Mouse (Mus musculus) lung, embryonic 15.5 days (tissue): Measurements from ENCODE around the gene Zfp619. TPM values are rescaled to one million over a fixed set of nuclear protein-coding genes. Genes with fewer than 3 reads are reported as not detected.
"Not testable (repeated sequence)": the region's sequence is repeated elsewhere in the genome, so short reads cannot be mapped to it uniquely, and the experiment has no call there.

ENCODE experiments used
- ATAC-seq: fragments of 200-750 bp; cut with Nextera tagmentation; 2 replicates; pipeline ENCODE4 v1.8.0; 2017; ENCODE audit warnings: moderate number of reproducible peaks, borderline replicate concordance; ENCODE audit not compliant: low FRiP score, low TSS enrichment; ENCODE audit errors: extremely low read depth
- H3K27ac ChIP-seq: fragments of 300-500 bp; sonication (generic); 2 replicates; pipeline ENCODE4 v1.5.1; 2015; ENCODE audit warnings: moderate library complexity, mild to moderate bottlenecking, inconsistent platforms
- H3K27me3 ChIP-seq: fragments of 300-500 bp; sonication (generic); 2 replicates; pipeline ENCODE4 v1.6.1; 2015; ENCODE audit warnings: inconsistent platforms
- H3K36me3 ChIP-seq: fragments of 300-500 bp; sonication (generic); 2 replicates; pipeline ENCODE4 v1.6.1; 2015; ENCODE audit warnings: inconsistent platforms
- H3K4me1 ChIP-seq: fragments of 300-500 bp; sonication (generic); 2 replicates; pipeline ENCODE4 v1.6.1; 2015; ENCODE audit warnings: inconsistent platforms
- H3K4me2 ChIP-seq: fragments of 300-500 bp; sonication (generic); 2 replicates; pipeline ENCODE4 v1.6.1; 2015; ENCODE audit warnings: inconsistent platforms, mild to moderate bottlenecking, moderate library complexity
- H3K4me3 ChIP-seq: fragments of 300-500 bp; sonication (generic); 2 replicates; pipeline ENCODE4 v1.5.1; 2015; ENCODE audit warnings: mild to moderate bottlenecking, inconsistent platforms
- H3K9ac ChIP-seq: fragments of 300-500 bp; sonication (generic); 2 replicates; pipeline ENCODE4 v1.6.1; 2015; ENCODE audit warnings: inconsistent platforms
- H3K9me3 ChIP-seq: fragments of 300-500 bp; sonication (generic); 2 replicates; pipeline ENCODE4 v1.6.1; 2016; ENCODE audit warnings: inconsistent platforms
- WGBS: fragments of 180-500 bp; shearing (Covaris S2); methylation state at CpG from one replicate; pipeline ENCODE4 v1.1.7; 2015; 5-methylcytosine and 5-hydroxymethylcytosine counted together
- polyA plus RNA-seq: library from polyadenylated mRNA; unstranded; fragments of >200 nt; fragmentation: Nextera tagmentation; extraction: Ambion mirVana; gene quantifications from 2 replicates; pipeline ENCODE4 v1.2.1, GENCODE M21; 2015

Gene Zfp619
- polyA plus RNA-seq, 1 experiment from 2014 or later: 2.0 TPM

GRCm38 (mm10) chr7:39545134-39545533 lies 27.6 kb downstream of the Zfp619 start:
- Histone ChIP-seq H3K27me3 (no peaks in the 10 kb centered on the region), H3K9ac (peak overlapping the region; percentile 77), H3K4me2 (peak overlapping the region; percentile 61), H3K27ac (peak overlapping the region; percentile 98), H3K9me3 (no peaks in the 10 kb centered on the region), H3K36me3 (no peaks in the 10 kb centered on the region), H3K4me1 (0 out of 2 replicates have a peak, but pooled peaks cover 4% of the 10 kb centered on the region), H3K4me3 (peak overlapping the region; percentile 63)
- 23% methylated on average over 10 of the region's 10 CpGs for WGBS
- ATAC-seq: no peak

GRCm38 (mm10) chr7:39549336-39549735 lies 31.8 kb downstream of the Zfp619 start:
- ATAC-seq: no peak
- WGBS: 70% methylated on average over 2 of the region's 2 CpGs

GRCm38 (mm10) chr7:39551976-39552891 lies 34.7 kb downstream of the Zfp619 start:
- H3K4me1 ChIP-seq: peaks cover 14% of the 10 kb centered on the region
- WGBS: 3% methylated on average over 52 of the region's 52 CpGs
- ATAC-seq: peak; percentile 100
- H3K9ac ChIP-seq: peak overlapping the region; percentile 70
- H3K4me2 ChIP-seq: peak overlapping the region; percentile 68
- H3K4me3 ChIP-seq: peak overlapping the region; percentile 70
- H3K36me3 ChIP-seq: peaks cover 7% of the 10 kb centered on the region; the same call in 1 of the 2 replicates
- no peaks in the 10 kb centered on the region for H3K9me3 ChIP-seq
- no peaks in the 10 kb centered on the region for H3K27me3 ChIP-seq
- H3K27ac ChIP-seq: peak overlapping the region; percentile 95

More at GRCm38 (mm10) chr7:39549336-39549735, 31.8 kb downstream of the Zfp619 start:
- H3K9ac ChIP-seq: no peak overlapping the region
- H3K36me3 ChIP-seq: no peaks in the 10 kb centered on the region
- H3K27ac ChIP-seq: no peak overlapping the region
- H3K9me3 ChIP-seq: no peaks in the 10 kb centered on the region
- no peak overlapping the region for H3K4me3 ChIP-seq
- H3K27me3 ChIP-seq: no peaks in the 10 kb centered on the region
- H3K4me1 ChIP-seq: peaks cover 10% of the 10 kb centered on the region
- H3K4me2 ChIP-seq: no peak overlapping the region

- 3% methylated on average over 5 of the region's 5 CpGs for WGBS
- Histone ChIP-seq H3K27ac (peak overlapping the region; percentile 95), H3K27me3 (no peaks in the 10 kb centered on the region), H3K4me1 (peaks cover 14% of the 10 kb centered on the region), H3K36me3 (peaks cover 7% of the 10 kb centered on the region), H3K4me2 (peak overlapping the region; percentile 68), H3K9me3 (no peaks in the 10 kb centered on the region), H3K9ac (peak overlapping the region; percentile 40), H3K4me3 (peak overlapping the region; percentile 70)
- no peak for ATAC-seq
Measured at GRCm38 (mm10) chr7:39552993-39553392, 35.4 kb downstream of the Zfp619 start.

- WGBS: 81% methylated on average over 4 of the region's 4 CpGs
- Histone ChIP-seq H3K9me3 (no peaks in the 10 kb centered on the region), H3K4me2 (no peak overlapping the region), H3K4me3 (no peak overlapping the region), H3K4me1 (peaks cover 14% of the 10 kb centered on the region), H3K36me3 (peaks cover 7% of the 10 kb centered on the region), H3K27me3 (no peaks in the 10 kb centered on the region), H3K27ac (no peak overlapping the region), H3K9ac (no peak overlapping the region)
- no peak for ATAC-seq
Measured at GRCm38 (mm10) chr7:39553871-39554270, 36.3 kb downstream of the Zfp619 start.

GRCm38 (mm10) chr7:39580066-39580465 lies 62.5 kb downstream of the Zfp619 start:
- H3K27ac ChIP-seq: no peak overlapping the region
- no peak overlapping the region for H3K4me2 ChIP-seq
- H3K36me3 ChIP-seq: no peaks in the 10 kb centered on the region
- 75% methylated on average over 2 of the region's 2 CpGs for WGBS
- no peak overlapping the region for H3K4me3 ChIP-seq
- no peaks in the 10 kb centered on the region for H3K4me1 ChIP-seq
- H3K9ac ChIP-seq: no peak overlapping the region
- ATAC-seq: no peak
- no peaks in the 10 kb centered on the region for H3K27me3 ChIP-seq
- H3K9me3 ChIP-seq: no peaks in the 10 kb centered on the region

- H3K9ac ChIP-seq: no peak overlapping the region
- no peaks in the 10 kb centered on the region for H3K9me3 ChIP-seq
- ATAC-seq: no peak
- no peak overlapping the region for H3K4me3 ChIP-seq
- 83% methylated on average over 2 of the region's 2 CpGs for WGBS
- no peaks in the 10 kb centered on the region for H3K36me3 ChIP-seq
- H3K4me1 ChIP-seq: no peaks in the 10 kb centered on the region
- H3K4me2 ChIP-seq: no peak overlapping the region
- no peaks in the 10 kb centered on the region for H3K27me3 ChIP-seq
- no peak overlapping the region for H3K27ac ChIP-seq
Measured at GRCm38 (mm10) chr7:39580601-39581000, 63.0 kb downstream of the Zfp619 start.

GRCm38 (mm10) chr7:39586834-39587233 lies 69.3 kb downstream of the Zfp619 start:
- not testable (repeated sequence) for H3K4me2 ChIP-seq, H3K9me3 ChIP-seq, H3K36me3 ChIP-seq, ATAC-seq, H3K27ac ChIP-seq, H3K4me3 ChIP-seq, H3K4me1 ChIP-seq, H3K9ac ChIP-seq, H3K27me3 ChIP-seq
- 74% methylated on average over 6 of the region's 6 CpGs for whole genome bisulfite sequencing

- H3K9ac ChIP-seq: no peak overlapping the region
- no peak for ATAC-seq
Measured at GRCm38 (mm10) chr7:39588037-39588436, 70.5 kb downstream of the Zfp619 start.

GRCm38 (mm10) chr7:39588471-39589041 lies 71.0 kb downstream of the Zfp619 start:
- H3K36me3 ChIP-seq, H3K4me1 ChIP-seq, H3K27ac ChIP-seq, H3K9me3 ChIP-seq, H3K27me3 ChIP-seq: not testable (repeated sequence)
- peak overlapping the region; percentile 69 for H3K4me2 ChIP-seq
- H3K9ac ChIP-seq: peak overlapping the region; percentile 50
- peak; percentile 91 for ATAC-seq
- WGBS: under 1% methylated on average over 54 of the region's 62 CpGs
- peak overlapping the region; percentile 48 for H3K4me3 ChIP-seq

More at GRCm38 (mm10) chr7:39588037-39588436, 70.5 kb downstream of the Zfp619 start:
- Histone ChIP-seq H3K36me3 (no peaks in the 10 kb centered on the region), H3K27ac (no peak overlapping the region), H3K4me3 (peak overlapping the region; percentile 48), H3K4me2 (peak overlapping the region; percentile 69), H3K4me1 (no peaks in the 10 kb centered on the region), H3K9me3 (no peaks in the 10 kb centered on the region), H3K27me3 (no peaks in the 10 kb centered on the region)
- 92% methylated on average over 1 of the region's 1 CpGs for WGBS

GRCm38 (mm10) chr7:39589044-39589443 lies 71.5 kb downstream of the Zfp619 start:
- H3K4me2 ChIP-seq: peak overlapping the region; percentile 69
- ATAC-seq, H3K4me1 ChIP-seq, H3K27me3 ChIP-seq, H3K36me3 ChIP-seq, H3K27ac ChIP-seq, H3K9me3 ChIP-seq, H3K9ac ChIP-seq: not testable (repeated sequence)
- WGBS: 45% methylated on average over 7 of the region's 7 CpGs
- peak overlapping the region; percentile 48 for H3K4me3 ChIP-seq
